Mouse (Mus musculus): ENCODE measurements around the gene Gm4952. TPM values are rescaled to one million over a fixed set of nuclear protein-coding genes. Genes with fewer than 3 reads are reported as not detected.

Gene Gm4952
- polyA plus RNA-seq, 1 experiment from 2014 or later, result not detected

Other genes starting within 250 kb of the Gm4952 start
- gene Olfr1440, start 212.7 kb upstream of the Gm4952 start, polyA plus RNA-seq (2016; fragmentation: Nextera tagmentation; extraction: Ambion mirVana), result not detected in 2 replicates
- not detected in 2 replicates for gene Olfr1441, start 182.5 kb upstream of the Gm4952 start, polyA plus RNA-seq (2016; fragmentation: Nextera tagmentation; extraction: Ambion mirVana)
- gene Pfpl, start 172.1 kb upstream of the Gm4952 start, polyA plus RNA-seq (2016; fragmentation: Nextera tagmentation; extraction: Ambion mirVana), result not detected in 2 replicates
- gene Mpeg1, start 139.2 kb upstream of the Gm4952 start, polyA plus RNA-seq (2016; fragmentation: Nextera tagmentation; extraction: Ambion mirVana), result 0.76 and 1.1 TPM in 2 replicates
- gene Dtx4, start 98.5 kb upstream of the Gm4952 start, polyA plus RNA-seq (2016; fragmentation: Nextera tagmentation; extraction: Ambion mirVana), result 58.4 and 63.3 TPM in 2 replicates
- 13.3 and 15.7 TPM in 2 replicates for gene Fam111a, start 54.2 kb upstream of the Gm4952 start, polyA plus RNA-seq (2016; fragmentation: Nextera tagmentation; extraction: Ambion mirVana)
- not detected in 2 replicates for gene Glyat, start 33.3 kb downstream of the Gm4952 start, polyA plus RNA-seq (2016; fragmentation: Nextera tagmentation; extraction: Ambion mirVana)
- not detected in 2 replicates for gene Olfr1442, start 70.5 kb downstream of the Gm4952 start, polyA plus RNA-seq (2016; fragmentation: Nextera tagmentation; extraction: Ambion mirVana)
- gene Olfr1443, start 78.1 kb downstream of the Gm4952 start, polyA plus RNA-seq (2016; fragmentation: Nextera tagmentation; extraction: Ambion mirVana), result not detected in 2 replicates
- not detected in 2 replicates for gene Keg1, start 95.8 kb downstream of the Gm4952 start, polyA plus RNA-seq (2016; fragmentation: Nextera tagmentation; extraction: Ambion mirVana)
- gene Cntf, start 165.7 kb downstream of the Gm4952 start, polyA plus RNA-seq (2016; fragmentation: Nextera tagmentation; extraction: Ambion mirVana), result 1.5 and 1.6 TPM in 2 replicates
- gene Zfp91, start 196.2 kb downstream of the Gm4952 start, polyA plus RNA-seq (2016; fragmentation: Nextera tagmentation; extraction: Ambion mirVana), result 19.3 and 19.9 TPM in 2 replicates
- gene Lpxn, start 196.2 kb downstream of the Gm4952 start, polyA plus RNA-seq (2016; fragmentation: Nextera tagmentation; extraction: Ambion mirVana), result 1.3 and 1.4 TPM in 2 replicates
- not detected in 2 replicates for gene Gm5244, start 246.7 kb downstream of the Gm4952 start, polyA plus RNA-seq (2016; fragmentation: Nextera tagmentation; extraction: Ambion mirVana)

Measured in neural tube, embryonic 12.5 days (tissue).